Mouse (Mus musculus) erythroid progenitor cell, adult 5-6 weeks (primary cell): Measurements from ENCODE around the gene Pgghg. TPM values are rescaled to one million over a fixed set of nuclear protein-coding genes. Genes with fewer than 3 reads are reported as not detected.

Experiments used
- ATAC-seq: replicated peaks from 2 replicates; pipeline ENCODE4 v1.8.0; 2016; ENCODE audit warnings: moderate number of reproducible peaks, mild to moderate bottlenecking, moderate TSS enrichment, inconsistent platforms; ENCODE audit not compliant: poor library complexity, low FRiP score, severe bottlenecking
- total RNA-seq, 2 experiments: library from RNA; stranded (forward) in 1 of 2; stranded (reverse) in 1 of 2; fragments of 150-400 nt in 1 of 2; fragments of 186-747, 209-891 nt in 1 of 2; gene quantifications; 2 replicates each; pipeline versions ENCODE4 v1.2.3 to v1.2.4; 2015 to 2017; ENCODE audit warnings: low replicate concordance in 2 of 2

Pgghg gene
- total RNA-seq, 2 experiments from 2014 or later, result 1.3 TPM; not detected in 1

DNA sequence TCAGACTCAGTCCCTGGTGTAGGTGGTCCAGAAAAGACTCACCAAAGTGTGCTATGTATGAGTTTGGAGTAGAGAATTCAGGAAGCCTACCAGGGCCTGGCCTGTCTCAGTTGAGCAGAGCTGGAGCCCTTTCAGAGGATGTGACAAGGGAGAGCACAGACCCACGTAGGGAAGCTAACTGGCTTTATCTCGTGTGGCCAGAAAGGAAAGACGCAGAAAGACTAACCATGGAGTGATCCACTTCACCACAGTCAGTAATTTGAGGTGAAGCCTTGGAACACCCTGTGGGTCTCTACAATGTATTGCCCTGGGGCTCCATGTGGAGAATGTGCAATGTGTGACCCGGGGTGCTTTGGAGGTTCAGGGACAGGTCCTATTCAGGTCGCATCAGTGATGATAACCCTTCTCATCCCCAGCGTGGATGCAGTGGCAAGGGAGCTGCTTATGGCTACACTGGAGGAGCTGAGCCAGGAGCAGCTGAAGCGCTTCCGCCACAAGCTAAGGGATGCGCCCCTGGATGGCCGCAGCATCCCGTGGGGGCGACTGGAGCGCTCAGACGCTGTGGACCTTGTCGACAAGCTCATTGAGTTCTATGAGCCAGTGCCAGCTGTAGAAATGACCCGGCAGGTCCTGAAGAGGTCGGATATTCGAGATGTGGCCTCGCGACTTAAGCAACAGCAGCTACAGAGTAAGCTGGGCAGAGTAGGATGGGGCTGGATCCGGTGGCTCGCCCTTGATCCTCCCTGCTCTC is 19.8 kb upstream of the Pgghg start:
- no peak for ATAC-seq

DNA sequence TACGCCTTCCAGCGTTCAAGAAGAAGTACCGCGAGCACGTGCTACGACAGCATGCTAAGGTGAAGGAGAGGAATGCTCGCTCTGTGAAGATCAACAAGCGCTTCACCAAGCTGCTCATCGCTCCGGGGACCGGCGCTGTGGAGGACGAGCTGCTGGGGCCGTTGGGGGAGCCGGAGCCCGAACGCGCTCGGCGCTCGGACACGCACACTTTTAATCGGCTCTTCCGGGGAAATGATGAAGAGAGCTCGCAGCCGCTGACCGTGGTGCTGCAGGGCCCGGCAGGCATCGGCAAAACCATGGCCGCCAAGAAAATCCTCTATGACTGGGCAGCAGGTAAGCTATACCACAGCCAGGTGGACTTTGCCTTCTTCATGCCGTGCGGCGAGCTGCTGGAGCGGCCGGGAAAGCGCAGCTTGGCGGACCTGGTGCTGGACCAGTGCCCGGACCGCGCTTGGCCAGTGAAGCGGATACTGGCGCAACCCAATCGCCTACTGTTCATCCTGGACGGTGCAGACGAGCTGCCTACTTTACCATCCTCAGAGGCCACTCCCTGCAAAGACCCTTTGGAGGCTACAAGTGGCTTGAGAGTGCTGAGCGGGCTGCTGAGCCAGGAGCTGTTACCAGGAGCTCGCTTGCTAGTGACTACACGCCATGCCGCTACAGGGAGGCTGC is 18.7 kb upstream of the Pgghg start:
- ATAC-seq, result no peak

DNA sequence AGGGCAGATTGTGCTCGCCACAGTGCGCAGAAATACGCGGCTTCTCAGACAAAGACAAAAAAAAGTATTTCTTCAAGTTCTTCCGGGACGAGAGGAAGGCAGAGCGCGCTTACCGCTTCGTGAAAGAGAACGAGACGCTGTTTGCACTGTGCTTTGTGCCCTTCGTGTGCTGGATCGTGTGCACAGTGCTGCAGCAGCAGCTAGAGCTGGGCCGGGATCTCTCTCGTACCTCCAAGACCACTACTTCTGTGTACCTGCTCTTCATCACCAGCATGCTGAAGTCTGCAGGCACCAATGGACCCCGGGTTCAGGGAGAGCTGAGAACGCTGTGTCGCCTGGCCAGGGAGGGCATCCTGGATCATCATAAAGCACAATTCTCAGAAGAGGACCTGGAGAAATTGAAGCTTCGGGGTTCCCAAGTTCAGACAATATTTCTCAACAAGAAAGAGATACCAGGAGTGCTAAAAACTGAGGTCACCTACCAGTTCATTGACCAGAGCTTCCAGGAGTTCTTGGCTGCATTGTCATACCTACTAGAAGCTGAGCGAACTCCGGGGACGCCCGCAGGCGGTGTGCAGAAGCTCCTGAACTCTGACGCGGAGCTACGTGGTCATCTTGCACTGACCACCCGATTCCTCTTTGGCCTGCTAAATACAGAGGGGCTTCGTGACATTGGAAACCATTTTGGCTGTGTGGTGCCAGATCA is 18.0 kb upstream of the Pgghg start:
- ATAC-seq, result no peak

DNA sequence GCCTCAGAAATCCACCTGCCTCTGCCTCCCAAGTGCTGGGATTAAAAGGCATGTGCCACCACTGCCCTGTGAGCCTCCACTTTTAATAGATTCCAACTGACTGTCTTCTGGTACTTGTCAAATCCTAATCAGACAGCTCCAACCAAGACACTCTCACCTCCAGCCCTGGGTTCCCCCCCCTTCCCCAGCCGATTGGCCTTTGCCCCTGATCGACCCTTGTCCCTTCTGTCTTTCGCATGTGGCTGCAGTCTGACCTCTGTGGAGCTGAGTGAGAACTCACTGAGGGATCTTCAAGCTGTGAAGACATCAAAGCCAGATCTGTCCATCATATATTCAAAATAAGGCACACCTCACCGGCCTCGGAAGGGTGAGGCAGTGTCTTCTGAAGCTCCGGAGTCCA is 14.0 kb upstream of the Pgghg start:
- no peak for ATAC-seq

DNA sequence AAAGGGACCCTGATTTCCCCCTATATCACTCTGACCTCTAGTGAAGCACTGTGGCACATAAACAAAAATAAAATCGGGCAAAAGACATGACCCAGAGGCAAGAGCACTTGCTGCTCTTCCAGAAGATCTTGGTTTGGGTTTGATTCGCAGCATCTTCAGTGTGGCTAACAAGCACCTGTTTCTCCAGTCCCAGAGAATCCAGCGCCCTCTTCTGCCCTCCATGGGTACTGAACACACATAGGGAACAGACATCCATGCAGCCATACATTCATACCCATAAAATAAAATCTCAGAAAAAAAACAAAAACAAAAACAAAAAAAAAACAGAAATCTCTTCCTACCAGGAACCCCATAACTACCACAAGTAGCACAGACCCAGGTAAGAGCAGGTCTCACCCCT is 2.8 kb upstream of the Pgghg start:
- no peak for ATAC-seq

DNA sequence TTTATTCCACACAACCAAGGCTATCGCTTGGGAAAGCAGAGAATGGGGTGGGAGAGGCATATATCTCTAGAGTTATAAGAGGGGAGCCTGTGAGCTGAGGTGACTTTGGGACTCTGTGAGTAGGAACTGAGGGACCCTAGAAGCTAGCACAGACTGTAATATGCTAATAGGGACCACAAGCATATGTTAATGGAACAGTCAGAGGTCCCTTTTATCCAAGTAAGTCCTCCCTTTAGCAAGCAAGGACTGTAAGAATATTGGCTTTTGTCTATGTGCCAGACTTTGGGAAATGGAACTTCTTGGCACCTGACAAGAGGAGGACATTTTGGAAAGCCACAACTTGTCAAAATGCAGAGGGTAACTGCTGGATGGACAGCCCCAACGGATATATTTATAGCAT is 2.3 kb upstream of the Pgghg start:
- no peak for ATAC-seq

DNA sequence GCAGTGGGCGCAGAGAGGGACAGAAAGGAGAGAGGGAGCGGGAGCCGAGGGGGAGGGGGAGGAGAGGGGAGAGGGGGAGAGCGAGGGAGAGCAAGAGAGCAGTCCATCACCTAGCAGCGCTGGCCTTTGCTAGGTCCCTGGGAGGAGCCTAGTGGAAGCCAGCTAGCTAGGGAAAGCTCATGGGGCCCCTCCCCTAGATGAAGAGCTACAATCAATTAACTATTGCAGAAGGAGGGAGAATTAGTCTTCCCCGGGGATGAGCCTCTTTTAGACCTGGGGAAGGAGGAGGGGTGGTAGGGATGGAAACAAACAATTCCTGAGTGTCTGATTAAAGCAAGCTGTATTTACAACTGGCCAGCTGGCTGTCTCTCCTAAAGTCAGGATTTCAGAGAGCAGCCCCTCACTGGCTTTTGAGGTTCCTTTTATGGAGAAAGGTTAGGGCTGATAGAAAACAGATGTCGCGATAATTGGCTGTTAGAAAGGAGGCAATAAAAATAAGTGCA is 1.5 kb upstream of the Pgghg start:
- ATAC-seq, result no peak

DNA sequence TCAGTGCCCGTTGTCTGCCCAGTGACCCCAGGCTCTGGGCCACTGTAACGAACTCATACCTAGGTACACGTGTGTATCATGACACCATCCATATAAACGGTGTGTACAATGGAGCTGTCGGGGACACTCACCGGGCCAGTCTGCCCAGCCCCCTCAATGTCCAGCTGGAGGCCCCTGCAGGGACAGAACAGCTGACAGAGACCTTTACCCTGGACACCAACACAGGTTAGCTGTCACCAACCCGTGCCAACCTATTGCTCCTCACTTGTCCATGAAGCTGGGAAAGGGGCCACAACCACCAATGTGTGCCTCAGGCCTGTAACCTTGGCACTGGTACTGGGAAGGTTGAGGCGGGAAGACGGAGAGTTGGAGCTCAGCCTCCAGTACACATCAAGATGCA is 1.1 kb downstream of the Pgghg start:
- no peak for ATAC-seq

DNA sequence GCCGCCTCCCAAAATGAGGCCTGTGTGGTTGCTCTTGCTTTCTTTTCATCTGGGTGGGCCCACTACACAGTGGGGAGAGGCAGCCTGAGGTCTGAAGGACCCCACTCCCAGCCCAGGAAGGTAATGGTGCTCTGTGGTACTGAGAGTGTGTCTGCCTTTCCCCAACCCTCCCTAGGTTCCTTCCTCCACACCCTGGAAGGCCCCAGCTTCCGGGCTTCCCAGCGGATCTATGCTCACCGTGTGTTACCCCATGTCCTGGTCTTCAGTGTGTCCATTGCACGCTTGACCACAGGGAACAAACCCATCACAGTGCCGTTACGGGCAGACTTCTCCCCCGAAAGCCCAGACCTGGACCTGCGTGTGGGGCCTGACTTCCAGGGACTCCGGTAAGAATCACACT is 1.6 kb downstream of the Pgghg start:
- ATAC-seq, result no peak

DNA sequence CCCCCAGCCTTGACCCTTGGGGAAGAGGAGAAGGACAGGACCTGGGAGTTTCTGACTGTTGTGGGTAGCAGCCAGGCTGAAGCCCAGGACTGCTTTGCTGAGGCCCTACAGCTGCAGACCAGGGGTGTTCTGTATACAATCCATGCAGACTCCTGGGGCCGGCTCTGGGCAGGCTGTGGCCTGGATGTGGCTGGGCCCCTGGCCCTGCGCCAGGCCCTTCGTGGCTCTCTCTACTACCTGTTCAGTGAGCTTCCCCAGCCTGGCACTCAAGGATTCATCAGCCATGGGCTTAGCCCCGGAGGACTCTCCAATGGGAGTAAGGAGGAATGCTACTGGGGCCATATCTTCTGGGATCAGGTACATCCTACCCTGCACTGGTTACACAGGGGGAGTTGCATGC is 2.2 kb downstream of the Pgghg start:
- ATAC-seq, result no peak

DNA sequence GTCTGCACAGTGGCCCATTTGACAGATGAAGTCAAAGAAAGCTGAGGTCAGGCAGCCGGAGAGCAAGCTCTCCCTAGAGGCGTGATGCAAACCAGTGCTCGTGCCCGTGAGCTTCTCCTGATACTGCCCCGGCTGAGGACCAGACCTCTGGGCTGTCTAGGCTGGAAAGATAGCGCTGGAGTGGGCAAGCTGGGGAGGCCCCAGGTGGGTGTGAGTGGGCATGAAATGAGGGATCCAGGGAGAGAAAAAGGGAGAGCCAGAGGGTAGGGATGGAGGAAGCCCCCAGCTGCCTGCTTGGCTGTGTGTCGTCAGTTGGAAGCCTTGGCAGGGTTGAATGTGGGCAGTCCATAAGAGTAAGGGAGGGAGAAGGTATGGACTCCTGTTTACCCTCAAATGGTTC is 3.0 kb downstream of the Pgghg start:
- ATAC-seq, result no peak

DNA sequence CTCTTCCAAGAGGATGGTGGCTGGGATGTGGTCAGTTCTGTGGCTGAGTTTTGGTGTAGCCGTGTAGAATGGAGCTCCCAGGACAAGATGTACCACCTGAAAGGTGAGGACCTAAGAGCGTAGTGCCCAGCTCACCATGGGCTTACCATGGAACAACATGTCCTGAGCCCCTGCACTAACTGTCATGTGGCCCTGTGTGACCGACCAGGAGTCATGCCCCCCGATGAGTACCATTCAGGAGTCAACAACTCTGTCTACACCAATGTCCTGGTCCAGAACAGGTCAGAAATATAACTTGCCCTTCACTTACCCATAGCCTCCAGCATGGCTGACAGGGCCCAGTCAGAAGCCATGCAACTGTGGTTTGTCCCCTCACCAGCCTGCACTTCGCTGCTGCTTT is 4.1 kb downstream of the Pgghg start:
- ATAC-seq, result no peak

DNA sequence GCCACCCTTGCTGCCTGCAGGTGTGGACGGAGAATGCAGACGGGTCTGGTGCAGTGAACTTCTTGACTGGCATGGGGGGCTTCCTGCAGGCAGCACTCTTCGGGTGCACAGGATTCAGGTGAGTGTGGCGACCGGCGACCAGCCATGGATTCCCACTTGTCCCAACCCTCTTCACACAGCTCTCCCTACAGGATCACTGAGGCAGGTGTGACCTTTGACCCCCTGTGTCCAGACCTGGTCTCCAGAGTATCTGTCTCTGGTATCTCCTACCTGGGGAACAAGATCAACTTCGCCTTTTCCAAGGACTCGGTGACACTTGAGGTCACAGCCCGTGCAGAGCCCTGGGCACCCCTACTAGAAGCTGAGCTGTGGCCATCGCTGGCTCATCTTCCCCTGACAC is 5.1 kb downstream of the Pgghg start:
- no peak for ATAC-seq

DNA sequence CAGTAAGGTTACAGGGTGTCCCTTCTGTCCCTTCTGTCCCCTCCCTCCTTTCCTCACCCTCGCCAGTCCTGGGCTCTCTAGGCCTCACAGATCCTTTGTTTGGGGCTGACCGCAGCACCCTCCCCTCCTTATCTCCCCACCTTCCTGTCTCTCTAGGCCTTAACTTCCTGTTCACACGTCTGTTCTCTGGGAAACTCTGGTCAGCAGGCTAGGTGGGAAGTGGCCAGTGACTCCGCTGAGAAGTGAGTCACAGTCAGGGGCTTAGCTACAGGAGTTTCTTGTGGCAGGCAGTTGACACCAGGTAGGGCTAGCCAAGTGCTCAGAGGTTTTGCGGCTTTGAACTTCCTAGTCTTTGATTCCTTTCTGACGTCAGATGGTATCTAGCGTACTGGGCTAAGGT is 5.8 kb downstream of the Pgghg start:
- no peak for ATAC-seq

DNA sequence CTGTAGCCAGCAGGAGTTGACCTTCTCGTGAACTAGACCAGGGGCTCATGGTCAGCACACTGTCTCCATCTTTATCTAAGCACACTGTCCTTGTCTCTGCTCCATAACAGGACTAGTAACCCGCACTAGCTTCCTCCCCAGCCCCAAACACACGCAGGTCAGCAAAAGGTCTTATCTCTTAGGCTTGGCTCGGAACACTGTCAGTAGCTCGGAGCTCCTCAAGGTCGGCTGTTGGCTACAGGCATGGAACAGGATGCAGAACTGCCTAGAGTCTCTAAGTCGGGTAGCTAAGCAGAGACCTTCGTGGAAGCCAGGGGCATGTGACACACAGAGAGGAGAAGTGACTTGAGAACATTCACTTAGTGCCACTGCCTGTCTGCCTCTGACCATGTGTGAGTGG is 7.0 kb downstream of the Pgghg start:
- ATAC-seq, result no peak

DNA sequence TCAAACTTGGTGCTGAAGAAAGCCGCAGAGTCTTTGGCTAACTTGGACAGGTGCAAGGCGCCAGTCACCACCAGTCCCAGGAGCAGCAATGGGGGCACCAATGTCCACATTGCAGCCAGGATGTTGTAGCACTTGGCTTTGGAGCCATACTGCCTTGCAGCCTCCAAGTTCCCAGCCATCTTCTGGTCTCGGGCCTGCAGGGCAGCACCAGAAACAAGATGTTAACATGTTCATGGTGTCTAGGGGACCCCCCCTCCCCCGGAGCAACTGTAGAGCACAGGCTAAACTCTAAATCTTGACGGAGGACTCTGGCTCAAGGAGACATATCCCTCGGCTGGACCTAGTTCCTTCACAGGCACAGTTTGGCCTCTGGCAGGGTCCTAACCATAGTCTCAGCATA is 8.1 kb downstream of the Pgghg start:
- no peak for ATAC-seq

DNA sequence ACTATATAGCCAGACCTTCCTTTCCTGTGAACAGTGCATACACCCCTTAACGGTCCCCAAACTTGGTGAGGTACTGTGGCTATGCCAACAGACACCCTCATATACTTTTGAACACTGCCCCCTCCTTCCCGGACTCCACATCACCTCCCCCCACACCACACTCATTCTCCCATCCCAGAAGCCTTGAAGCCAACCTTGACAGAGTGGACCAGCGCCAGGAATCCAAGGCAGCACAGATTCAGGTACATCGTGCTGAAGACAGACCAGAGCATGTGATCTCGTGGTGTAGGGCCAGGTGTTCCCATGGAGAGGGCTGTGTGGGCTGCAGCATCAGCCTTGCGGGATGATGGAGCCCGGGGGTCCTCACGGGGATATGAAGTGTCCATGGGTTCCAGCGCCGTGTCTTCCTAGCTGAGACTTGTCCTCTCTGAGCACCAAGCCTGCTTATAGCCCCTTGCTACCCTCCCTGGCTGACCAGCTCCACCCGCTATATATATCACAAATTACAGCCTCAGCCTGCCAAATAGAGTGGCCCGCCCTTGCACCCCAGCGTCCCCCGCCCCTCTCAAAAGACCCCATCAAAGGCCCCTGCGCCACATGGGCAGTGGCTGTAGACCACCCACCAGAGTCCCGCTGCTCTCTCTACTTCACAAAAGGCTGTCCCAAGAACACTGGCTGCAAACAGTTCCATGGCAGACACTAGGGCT is 8.8 kb downstream of the Pgghg start, which contains the start of gene Ifitm5:
Gene Ifitm5 (minus strand): TSS at position 468 of the 707 bp plus-strand sequence.
- no peak for ATAC-seq

DNA sequence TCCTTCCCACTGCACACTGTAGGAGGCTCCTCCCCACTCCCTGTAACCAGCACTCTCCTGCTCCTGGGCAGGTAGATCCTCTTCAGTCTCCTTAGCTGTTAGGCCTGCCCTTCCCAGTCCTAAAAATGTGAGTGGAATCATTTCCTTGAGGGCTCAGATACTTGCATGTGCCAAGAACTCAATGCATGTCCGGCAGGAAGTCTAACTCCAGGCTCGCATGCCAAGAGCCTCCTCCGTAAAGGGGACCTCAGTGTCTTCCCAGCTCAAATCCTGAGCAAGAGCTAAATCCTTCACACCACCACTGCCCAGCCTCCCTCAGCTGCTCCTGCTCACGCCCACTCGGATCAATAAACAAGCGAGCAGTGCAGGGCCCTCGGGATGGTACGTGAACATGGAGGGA is 9.9 kb downstream of the Pgghg start:
- ATAC-seq, result no peak

DNA sequence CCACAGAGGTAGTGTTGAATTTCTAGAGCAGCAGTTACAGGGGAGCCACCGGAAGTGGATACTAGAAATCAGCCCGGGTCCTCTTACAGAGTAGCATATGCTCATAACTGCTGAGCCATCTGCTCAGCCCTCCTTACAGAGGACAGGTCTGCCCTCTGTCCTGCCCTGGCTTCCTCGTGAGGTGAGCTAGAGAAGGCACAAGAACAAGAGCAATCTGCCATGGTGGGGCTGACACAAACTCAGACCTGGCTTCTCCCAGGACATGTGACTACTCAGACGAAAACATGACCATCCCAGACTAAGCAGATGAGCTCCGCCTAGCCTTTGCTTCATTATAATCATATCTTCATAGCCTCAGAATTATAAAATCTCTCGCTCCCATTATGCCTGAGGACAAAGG is 10.6 kb downstream of the Pgghg start:
- ATAC-seq, result no peak

DNA sequence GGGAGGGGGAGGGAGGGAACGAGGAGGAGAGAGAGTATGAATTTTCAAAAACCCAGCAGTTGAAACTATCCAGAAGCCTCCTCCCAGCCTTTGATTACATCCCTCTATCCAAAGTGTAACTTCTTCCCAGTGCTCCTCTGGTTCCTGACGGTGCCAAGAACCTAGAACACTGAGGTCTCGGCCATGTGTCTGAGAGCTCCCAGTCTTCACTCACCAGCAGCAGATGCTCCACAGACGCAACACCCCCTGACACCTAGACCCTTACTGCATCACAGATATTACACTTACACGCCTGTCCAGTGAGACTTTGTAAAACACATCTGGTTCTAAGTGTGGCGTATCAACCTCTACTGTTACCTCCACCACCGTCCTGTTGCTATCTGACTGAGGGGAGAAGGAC is 11.2 kb downstream of the Pgghg start:
- ATAC-seq, result no peak
